Mouse (Mus musculus): ENCODE data around the gene Olfr745.

Olfr745 gene

DNA sequence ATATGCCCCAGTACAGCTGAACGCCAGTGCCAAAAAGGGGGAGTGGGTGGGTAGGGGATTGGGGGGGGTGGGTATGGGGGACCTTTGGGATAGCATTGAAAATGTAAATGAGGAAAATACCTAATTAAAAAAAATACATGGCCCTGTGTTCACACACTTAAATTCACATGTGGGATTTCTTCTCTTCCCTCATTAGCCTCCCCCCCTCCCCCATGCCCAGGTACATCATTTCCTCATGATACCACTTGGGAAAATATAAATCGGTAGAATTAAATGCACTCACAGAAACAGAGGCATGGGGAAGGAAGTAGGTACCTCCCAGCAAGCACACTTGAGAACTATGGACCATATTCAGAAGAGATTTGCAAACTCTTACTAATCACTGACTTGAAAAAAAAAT, at the start of gene Olfr745:
Gene Olfr745, plus strand, starts transcription at position 301 of the 400 bp plus-strand sequence.
- no peak for DNase-seq

DNA sequence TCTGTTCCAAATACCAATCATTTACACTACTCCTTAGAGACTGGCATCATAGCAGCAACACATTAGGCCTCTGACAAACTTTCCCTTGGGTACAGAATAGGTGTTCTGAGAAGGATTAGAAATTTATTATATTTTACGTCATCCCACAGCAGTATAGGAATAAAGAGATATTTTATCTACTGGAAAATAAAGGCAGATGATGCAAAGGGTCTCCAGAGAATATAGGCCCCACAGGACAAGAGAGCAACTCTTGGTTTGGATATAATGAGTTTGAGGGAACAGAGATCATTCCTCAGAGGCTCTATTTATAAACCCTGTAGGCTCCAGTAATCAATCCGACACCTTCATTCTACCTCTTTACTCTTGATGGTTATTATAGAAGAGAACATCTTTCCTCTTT, 24.6 kb upstream of the Olfr745 start, which contains the start of gene Olfr744:
Gene Olfr744, plus strand, starts transcription at position 301 of the 400 bp plus-strand sequence.
- DNase-seq: no peak

DNA sequence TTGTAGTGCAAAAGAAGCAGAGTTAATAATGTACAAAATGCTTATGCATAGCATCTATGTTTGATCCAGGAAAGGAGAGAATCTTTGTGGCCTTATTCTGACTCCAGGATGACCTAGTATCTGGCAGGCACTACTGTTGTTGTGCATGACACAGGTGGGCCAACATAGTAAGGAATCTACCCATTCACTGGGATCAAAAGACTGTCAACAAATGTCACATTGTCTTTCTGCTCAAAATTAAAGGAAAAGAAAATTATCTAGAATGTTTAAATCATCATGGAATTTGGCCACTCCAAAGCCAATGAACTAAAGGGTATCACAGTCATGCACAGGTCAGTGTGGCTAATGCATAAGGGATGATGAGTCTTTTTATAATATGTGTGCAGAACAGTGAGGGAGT, 7.6 kb downstream of the Olfr745 start, which contains the start of gene Olfr746:
Gene Olfr746, plus strand, starts transcription at position 301 of the 400 bp plus-strand sequence.
- DNase-seq: no peak

DNA sequence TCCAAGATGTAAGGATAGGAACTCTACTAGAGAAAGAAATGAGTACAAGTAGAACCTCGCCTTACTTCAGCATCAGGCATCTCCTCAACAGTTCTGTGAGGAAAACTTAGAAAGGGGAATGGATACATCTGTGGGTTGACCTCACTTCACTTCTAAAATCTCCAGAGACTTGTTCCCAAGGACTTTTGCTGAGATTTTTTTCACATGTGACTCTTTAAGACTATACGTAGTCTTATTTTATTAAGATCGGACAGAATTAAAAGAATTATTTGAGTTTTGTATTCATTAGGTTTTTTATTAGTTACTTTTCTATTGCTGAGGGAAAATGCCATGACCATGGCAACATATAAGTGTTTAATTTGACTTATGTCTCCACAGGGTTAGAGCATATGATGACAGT, 53.9 kb downstream of the Olfr745 start, which contains the start of gene Olfr747:
Gene Olfr747, minus strand, starts transcription at position 101 of the 400 bp plus-strand sequence.
- DNase-seq: no peak
